Mouse (Mus musculus): ENCODE measurements around the gene Uap1l1.
"Not testable (repeated sequence)": the region's sequence is repeated elsewhere in the genome, so short reads cannot be mapped to it uniquely, and the experiment has no call there.

Gene Uap1l1

GRCm38 (mm10) chr2:25365091-25365761 lies at the start of gene Uap1l1:
Uap1l1 (minus strand) TSS chr2:25365682.
- in situ Hi-C loops (cut with MboI, MseI), result no loop called here

- in situ Hi-C loops (cut with MboI, MseI), result not testable (repeated sequence)
Measured at GRCm38 (mm10) chr2:25413436-25413835, 48.0 kb upstream of the Uap1l1 start.

- in situ Hi-C loops (cut with MboI, MseI), result loop anchor here (10.0 kb wide), 1 partner anchor 846 kb away; no protein-coding TSS in a partner anchor
Measured at GRCm38 (mm10) chr2:25408908-25409307, 43.4 kb upstream of the Uap1l1 start.

GRCm38 (mm10) chr2:25403994-25404393 lies 38.5 kb upstream of the Uap1l1 start:
- in situ Hi-C loops (cut with MboI, MseI), result loop anchor here (10.0 kb wide), 1 partner anchor 851 kb away; no protein-coding TSS in a partner anchor

- in situ Hi-C loops (cut with MboI, MseI), result loop anchor here (10.0 kb wide), 1 partner anchor 852 kb away; no protein-coding TSS in a partner anchor
Measured at GRCm38 (mm10) chr2:25402972-25403601, 37.6 kb upstream of the Uap1l1 start.

GRCm38 (mm10) chr2:25402377-25402971 lies 37.0 kb upstream of the Uap1l1 start:
- in situ Hi-C loops (cut with MboI, MseI), result loop anchor here (10.0 kb wide), 1 partner anchor 852 kb away; no protein-coding TSS in a partner anchor

- in situ Hi-C loops (cut with MboI, MseI), result loop anchor here (10.0 kb wide), 1 partner anchor 854 kb away; no protein-coding TSS in a partner anchor
Measured at GRCm38 (mm10) chr2:25400764-25401163, 35.3 kb upstream of the Uap1l1 start.

- in situ Hi-C loops (cut with MboI, MseI), result loop anchor here (10.0 kb wide), 1 partner anchor 855 kb away; no protein-coding TSS in a partner anchor
Measured at GRCm38 (mm10) chr2:25400291-25400690, 34.8 kb upstream of the Uap1l1 start.

- in situ Hi-C loops (cut with MboI, MseI), result loop anchor here (10.0 kb wide), 1 partner anchor 1386 kb away; no protein-coding TSS in a partner anchor
Measured at GRCm38 (mm10) chr2:25399051-25399450, 33.6 kb upstream of the Uap1l1 start, which contains the start of gene Npdc1. Npdc1 (plus strand) TSS chr2:25399351.

- in situ Hi-C loops (cut with MboI, MseI), result loop anchor here (10.0 kb wide), 1 partner anchor 1387 kb away; no protein-coding TSS in a partner anchor
Measured at GRCm38 (mm10) chr2:25398065-25398464, 32.6 kb upstream of the Uap1l1 start.

- in situ Hi-C loops (cut with MboI, MseI), result loop anchor here (10.0 kb wide), 1 partner anchor 1388 kb away; no protein-coding TSS in a partner anchor
Measured at GRCm38 (mm10) chr2:25397010-25397409, 31.5 kb upstream of the Uap1l1 start.

GRCm38 (mm10) chr2:25396597-25396983 lies 31.1 kb upstream of the Uap1l1 start:
- in situ Hi-C loops (cut with MboI, MseI), result loop anchor here (10.0 kb wide), 1 partner anchor 1388 kb away; no protein-coding TSS in a partner anchor

- in situ Hi-C loops (cut with MboI, MseI), result loop anchor here (10.0 kb wide), 1 partner anchor 1389 kb away; no protein-coding TSS in a partner anchor
Measured at GRCm38 (mm10) chr2:25395721-25396596, 30.5 kb upstream of the Uap1l1 start, which contains the start of gene Entpd2. Entpd2 (plus strand) TSS chr2:25395874.

GRCm38 (mm10) chr2:25394281-25395221 lies 29.1 kb upstream of the Uap1l1 start:
- in situ Hi-C loops (cut with MboI, MseI), result loop anchor here (10.0 kb wide), 1 partner anchor 1390 kb away; no protein-coding TSS in a partner anchor

GRCm38 (mm10) chr2:25391266-25391665 lies 25.8 kb upstream of the Uap1l1 start:
- in situ Hi-C loops (cut with MboI, MseI), result loop anchor here (10.0 kb wide), 1 partner anchor 1394 kb away; no protein-coding TSS in a partner anchor

- in situ Hi-C loops (cut with MboI, MseI), result no loop called here
Measured at GRCm38 (mm10) chr2:25384492-25384891, 19.0 kb upstream of the Uap1l1 start.

- in situ Hi-C loops (cut with MboI, MseI), result no loop called here
Measured at GRCm38 (mm10) chr2:25376589-25376988, 11.1 kb upstream of the Uap1l1 start.

GRCm38 (mm10) chr2:25373431-25373830 lies 7.9 kb upstream of the Uap1l1 start:
- in situ Hi-C loops (cut with MboI, MseI), result no loop called here

GRCm38 (mm10) chr2:25372644-25373391 lies 7.3 kb upstream of the Uap1l1 start:
- in situ Hi-C loops (cut with MboI, MseI), result no loop called here

All from regulatory T cell (primary cell).